Mouse (Mus musculus) hindbrain, postnatal 0 days (tissue): ENCODE measurements around the gene Gna15. TPM values are rescaled to one million over a fixed set of nuclear protein-coding genes. Genes with fewer than 3 reads are reported as not detected.

Experiments
- ATAC-seq: fragments of 200-750 bp; cut with Nextera tagmentation; 2 replicates; pipeline ENCODE4 v1.8.0; 2017; ENCODE audit warnings: mild to moderate bottlenecking, moderate TSS enrichment, moderate library complexity
- DNase-seq: peaks from one replicate; pipeline ENCODE4 v3.0.0-alpha.2; 2015; ENCODE audit warnings: low spot score
- H3K27ac ChIP-seq: fragments of 300-500 bp; sonication (generic); 2 replicates; pipeline ENCODE4 v1.5.1; 2014; ENCODE audit warnings: mild to moderate bottlenecking
- H3K27me3 ChIP-seq: fragments of 300-500 bp; sonication (generic); 2 replicates; pipeline ENCODE4 v1.6.1; 2014; ENCODE audit warnings: low read length, mixed read lengths; ENCODE audit not compliant: insufficient read depth
- H3K36me3 ChIP-seq: fragments of 300-500 bp; sonication (generic); 2 replicates; pipeline ENCODE4 v1.6.1; 2014; ENCODE audit warnings: low read length, mixed read lengths; ENCODE audit not compliant: insufficient read depth
- H3K4me1 ChIP-seq: fragments of 300-500 bp; sonication (generic); 2 replicates; pipeline ENCODE4 v1.6.1; 2014; ENCODE audit warnings: antibody characterized with exemption, low read length, mixed read lengths; ENCODE audit not compliant: insufficient read depth
- H3K4me2 ChIP-seq: fragments of 300-500 bp; sonication (generic); 2 replicates; pipeline ENCODE4 v1.6.1; 2014; ENCODE audit warnings: low read depth, mild to moderate bottlenecking, low read length, moderate library complexity, mixed read lengths
- H3K4me3 ChIP-seq: fragments of 300-500 bp; sonication (generic); 2 replicates; pipeline ENCODE4 v1.5.1; 2014; ENCODE audit warnings: low read length
- H3K9ac ChIP-seq: fragments of 300-500 bp; sonication (generic); replicated peaks from 2 replicates; pipeline ENCODE4 v1.6.1; 2014; ENCODE audit warnings: mild to moderate bottlenecking, low read length, moderate library complexity, mixed read lengths
- H3K9me3 ChIP-seq: fragments of 300-500 bp; sonication (generic); 2 replicates; pipeline ENCODE4 v1.6.1; 2016; ENCODE audit warnings: low read length, mixed read lengths
- CTCF ChIP-seq: IDR thresholded peaks from 2 replicates; pipeline ENCODE4 v1.5.1; 2016; ENCODE audit warnings: antibody characterized with exemption, control low read depth, low read depth
- WGBS: fragments of 180-500 bp; shearing (Covaris S2); extraction: QIAGEN DNeasy Blood & Tissue Kit; methylation state at CpG from one replicate; pipeline ENCODE4 v1.1.7; 2014; 5-methylcytosine and 5-hydroxymethylcytosine counted together
- polyA plus RNA-seq: library from polyadenylated mRNA; unstranded; fragments of >200 nt; fragmentation: Nextera tagmentation; extraction: Ambion mirVana; gene quantifications from 2 replicates; pipeline ENCODE4 v1.2.1, GENCODE M21; 2015
- total RNA-seq: library from RNA; depleted of rRNA; stranded (reverse); fragments of >200 nt; gene quantifications from 2 replicates; pipeline ENCODE4 v1.2.3, GENCODE M21; 2014

The Gna15 gene
- total and polyA plus RNA-seq, 2 experiments from 2014 or later: 1.2 to 2.5 TPM

- DNase-seq: peak; percentile 79
- Histone ChIP-seq H3K9ac (no peak overlapping the region), H3K27me3 (no peaks in the 10 kb centered on the region), H3K4me3 (no peak overlapping the region), H3K36me3 (peaks cover 22% of the 10 kb centered on the region), H3K9me3 (no peaks in the 10 kb centered on the region), H3K27ac (peak overlapping the region; percentile 66; the same call in 1 of the 2 replicates), H3K4me2 (no peak overlapping the region), H3K4me1 (0 out of 2 replicates have a peak, but pooled peaks cover 5% of the 10 kb centered on the region)
- 19% methylated on average over 9 of the region's 9 CpGs for WGBS
- peak; percentile 38 for ATAC-seq
- peak; percentile 75 for TF ChIP-seq CTCF
Observed at GRCm38 (mm10) chr10:81483983-81484382, 40.0 kb downstream of the Gna15 start.

- under 1% methylated on average over 32 of the region's 36 CpGs for WGBS
- Histone ChIP-seq H3K4me3 (peak within 1 kb of the TSS; percentile 62), H3K4me2 (peak within 1 kb of the TSS; percentile 66), H3K4me1 (0 out of 2 replicates have a peak, but pooled peaks cover 5% of the 10 kb centered on the region), H3K27ac (peak within 1 kb of the TSS; percentile 85), H3K27me3 (no peaks in the 10 kb centered on the region), H3K9me3 (no peaks in the 10 kb centered on the region), H3K36me3 (peaks cover 7% of the 10 kb centered on the region), H3K9ac (peak within 1 kb of the TSS; percentile 83)
- ATAC-seq (peak; percentile 66), DNase-seq (peak; percentile 82)
- peak; percentile 59 for TF ChIP-seq CTCF
Observed at GRCm38 (mm10) chr10:81482533-81482889, 41.5 kb downstream of the Gna15 start, which contains the start of gene Celf5. Gene Celf5, minus strand, starts transcription at chr10:81482709.

- Histone ChIP-seq H3K27me3 (no peaks in the 10 kb centered on the region), H3K36me3 (peaks cover under 1% of the 10 kb centered on the region; the same call in 1 of the 2 replicates), H3K4me1 (0 out of 2 replicates have a peak, but pooled peaks cover 5% of the 10 kb centered on the region), H3K27ac (peak overlapping the region; percentile 85), H3K9ac (peak overlapping the region; percentile 83), H3K4me3 (peak overlapping the region; percentile 62), H3K4me2 (peak overlapping the region; percentile 66), H3K9me3 (no peaks in the 10 kb centered on the region)
- no peak for TF ChIP-seq CTCF
- WGBS: under 1% methylated on average over 34 of the region's 35 CpGs
- peak; percentile 54 for DNase-seq
- ATAC-seq: peak; percentile 25; the same call in 1 of the 2 replicates
Observed at GRCm38 (mm10) chr10:81481605-81482532, 42.2 kb downstream of the Gna15 start.

GRCm38 (mm10) chr10:81474461-81474860 is 49.6 kb downstream of the Gna15 start:
- no peak overlapping the region for H3K9ac ChIP-seq
- H3K4me2 ChIP-seq: no peak overlapping the region
- 89% methylated on average over 10 of the region's 10 CpGs for WGBS
- H3K27ac ChIP-seq: no peak overlapping the region
- 0 out of 2 replicates have a peak, but pooled peaks cover 3% of the 10 kb centered on the region for H3K27me3 ChIP-seq
- no peak overlapping the region for H3K4me3 ChIP-seq
- no peak for TF ChIP-seq CTCF
- DNase-seq (no peak), ATAC-seq (no peak)
- no peaks in the 10 kb centered on the region for H3K9me3 ChIP-seq
- no peaks in the 10 kb centered on the region for H3K36me3 ChIP-seq
- peaks cover 8% of the 10 kb centered on the region for H3K4me1 ChIP-seq

- Histone ChIP-seq H3K27ac (peak overlapping the region; percentile 75), H3K9ac (peak overlapping the region; percentile 46; the same call in 1 of the 2 replicates), H3K9me3 (no peaks in the 10 kb centered on the region), H3K27me3 (0 out of 2 replicates have a peak, but pooled peaks cover 3% of the 10 kb centered on the region), H3K4me3 (peak overlapping the region; percentile 38), H3K36me3 (no peaks in the 10 kb centered on the region), H3K4me1 (peaks cover 8% of the 10 kb centered on the region), H3K4me2 (peak overlapping the region; percentile 69)
- DNase-seq (peak; percentile 94), ATAC-seq (peak; percentile 74)
- no peak for TF ChIP-seq CTCF
- WGBS: under 1% methylated on average over 20 of the region's 22 CpGs
Observed at GRCm38 (mm10) chr10:81473003-81473451, 51.0 kb downstream of the Gna15 start.

GRCm38 (mm10) chr10:81472403-81473002 is 51.5 kb downstream of the Gna15 start:
- TF ChIP-seq CTCF: no peak
- H3K27ac ChIP-seq: peak overlapping the region; percentile 75
- peaks cover 2% of the 10 kb centered on the region; the same call in 1 of the 2 replicates for H3K36me3 ChIP-seq
- H3K4me3 ChIP-seq: peak overlapping the region; percentile 38
- ATAC-seq (peak; percentile 43), DNase-seq (peak; percentile 25)
- H3K9me3 ChIP-seq: no peaks in the 10 kb centered on the region
- peak overlapping the region; percentile 69 for H3K4me2 ChIP-seq
- H3K9ac ChIP-seq: peak overlapping the region; percentile 46; the same call in 1 of the 2 replicates
- 0 out of 2 replicates have a peak, but pooled peaks cover 3% of the 10 kb centered on the region for H3K27me3 ChIP-seq
- 4% methylated on average over 14 of the region's 18 CpGs for WGBS
- H3K4me1 ChIP-seq: peaks cover 8% of the 10 kb centered on the region
